Mouse (Mus musculus) kidney, adult 2 months (tissue): ENCODE measurements around the gene Il27ra.

Experiments
- CTCF ChIP-seq: fragments of 200-500 bp; conservative IDR thresholded peaks from 2 replicates; pipeline ENCODE4 v1.5.1; 2011; ENCODE audit warnings: low read depth, mild to moderate bottlenecking, control low read depth, low read length, moderate library complexity, mixed read lengths; ENCODE audit not compliant: insufficient read depth, insufficient read length
- POLR2A ChIP-seq: fragments of 200-500 bp; IDR thresholded peaks from one replicate; pipeline ENCODE4 v1.6.1; 2011; ENCODE audit warnings: low read depth, low read length, control low read depth

DNA sequence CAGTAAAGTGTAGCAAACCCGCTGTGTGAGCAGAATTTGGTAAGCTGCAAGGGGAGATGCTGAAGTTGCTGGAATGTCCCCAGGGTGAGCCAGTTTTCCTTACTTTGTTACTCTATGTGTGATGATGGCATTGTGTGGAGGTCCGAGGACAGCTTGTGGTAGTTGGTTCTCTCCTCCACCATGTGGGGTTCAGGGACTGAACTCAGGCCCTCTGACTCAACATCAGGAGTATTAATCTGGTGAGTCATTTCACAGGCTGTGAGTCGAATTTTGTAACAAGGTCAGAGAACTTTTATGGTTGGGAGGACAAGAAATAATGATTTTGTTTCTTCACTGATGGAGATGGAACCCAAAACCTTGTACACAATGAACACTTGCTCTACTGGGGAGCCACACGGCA is 9.6 kb downstream of the Il27ra start:
- TF ChIP-seq POLR2A = no peak
- TF ChIP-seq CTCF = no peak
